ENCODE assay signal across 8 mouse cellular contexts in the genomic region with DNA sequence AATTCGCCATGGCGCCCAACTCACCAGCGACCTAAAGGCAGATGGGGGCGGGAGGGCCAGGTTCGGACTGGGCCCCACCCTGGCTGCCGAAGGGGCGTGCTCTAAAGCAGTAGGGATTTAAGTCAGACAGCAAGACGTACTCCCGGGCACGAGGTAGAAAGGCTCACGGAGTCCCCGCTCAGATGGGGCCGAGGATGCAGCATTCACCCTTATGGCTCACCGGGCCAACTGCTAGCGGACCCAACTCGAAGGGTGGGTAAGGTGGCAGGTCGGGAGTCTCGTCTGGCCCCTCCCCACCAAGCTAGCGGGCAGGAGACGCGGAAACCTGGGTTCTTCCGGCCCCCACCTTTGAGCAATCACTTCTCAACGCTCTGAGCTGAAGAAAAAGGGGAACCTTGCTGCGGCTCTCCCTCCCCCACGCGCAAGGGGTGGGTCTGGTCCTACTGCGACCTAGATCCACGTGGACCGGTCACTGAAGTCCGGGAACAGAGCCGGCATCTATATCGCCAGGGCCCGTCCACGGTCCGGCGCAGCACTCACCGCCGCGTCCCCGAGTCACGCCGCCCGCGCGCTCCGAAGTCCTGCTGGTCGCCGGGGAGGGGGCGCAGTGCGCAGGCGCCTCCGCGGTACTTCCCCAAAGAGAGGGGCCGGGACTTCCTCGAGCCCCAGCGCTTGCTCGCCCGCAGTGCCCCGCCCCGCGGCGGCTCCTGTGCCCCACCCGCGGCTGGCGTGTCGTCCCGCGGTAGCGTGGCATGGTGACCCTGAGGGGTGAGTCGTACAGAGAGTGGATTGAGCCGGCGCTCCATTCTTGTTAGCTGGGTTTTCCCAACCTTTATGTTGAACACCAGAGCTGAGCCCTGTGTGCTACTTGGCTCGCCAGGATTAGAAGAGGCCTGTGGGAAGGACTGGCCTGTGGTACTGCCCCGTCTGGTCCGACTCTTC. TPM values are rescaled to one million over a fixed set of nuclear protein-coding genes. Genes with fewer than 3 reads are reported as not detected.
DNase-seq lines count a peak whose midpoint lies in the region; ATAC-seq and TF ChIP-seq lines count a peak whose summit lies in the region.

TSS of gene Rgs19 (minus strand) at position 639 of the 942 bp plus-strand sequence.

- peak within 1 kb of the TSS; percentile 68 for H3K4me3 ChIP-seq in hindbrain, embryonic 15.5 days
- H3K4me3 ChIP-seq in left cerebral cortex, adult 2 months, result peak within 1 kb of the TSS; percentile 80

- in situ Hi-C loops in Patski (cut with MboI; ENCODE audit: low pct_unique_long_range_greater_than_20kb), result no loop called here

- DNase-seq in Patski (ENCODE audit: low read depth, low spot score), result no peak
- DNase-seq in cerebellum, postnatal 36 days, result peak; percentile 63 to 72
- DNase-seq in gastrocnemius, adult 18-20 months (ENCODE audit: low spot score), result peak; percentile 74
- DNase-seq in left cerebral cortex, adult 2 months (ENCODE audit: extremely low spot score in 1 of 2, low spot score in 2 of 2), result peak; percentile 82 to 85
- peak; percentile 88 to 89 for DNase-seq in right cerebral cortex, postnatal 10 days (ENCODE audit: low spot score in 2 of 2)
- DNase-seq in urinary bladder, postnatal 36 days (ENCODE audit: low spot score in 2 of 2), result peak; percentile 72 to 83

- no peak for TF ChIP-seq CTCF in Patski (IDR thresholded peaks at IDR 0.05)
- no peak for TF ChIP-seq CTCF in left cerebral cortex, adult 2 months (IDR thresholded peaks at IDR 0.05)

- CTCF ChIA-PET in Patski (lab: Charles Lee), result interaction anchor here (1.2 kb wide), 1 partner anchor 10 kb away, joined by 3 read pairs; no protein-coding TSS in a partner anchor

- H3K27me3 ChIP-seq in Patski, result no peaks in the 10 kb centered on the region
- no peaks in the 10 kb centered on the region for H3K27me3 ChIP-seq in hindbrain, embryonic 15.5 days

- H3K9me3 ChIP-seq in hindbrain, embryonic 15.5 days, result no peaks in the 10 kb centered on the region

- peak within 1 kb of the TSS; percentile 81 for H3K9ac ChIP-seq in hindbrain, embryonic 15.5 days

- H3K27ac ChIP-seq in hindbrain, embryonic 15.5 days (replicated peaks), result peak within 1 kb of the TSS; percentile 70
- peak within 1 kb of the TSS; percentile 90 for H3K27ac ChIP-seq in left cerebral cortex, adult 2 months

- POLR2A ChIA-PET in Patski (lab: Charles Lee), result interaction anchor here (1.1 kb wide), 1 partner anchor 20 kb away, joined by 4 read pairs; no protein-coding TSS in a partner anchor

- peak within 1 kb of the TSS; percentile 84 for H3K4me2 ChIP-seq in hindbrain, embryonic 15.5 days

- 1% methylated on average over 71 of the region's 75 CpGs for WGBS in hindbrain, embryonic 15.5 days

- peaks cover 31% of the 10 kb centered on the region for H3K4me1 ChIP-seq in hindbrain, embryonic 15.5 days (replicated peaks)

- intact Hi-C loops in left cerebral cortex, adult 2 months (cut with DNase I), result no loop called here

- 0 out of 2 replicates have a peak, but pooled peaks cover 2% of the 10 kb centered on the region for H3K36me3 ChIP-seq in hindbrain, embryonic 15.5 days

- ATAC-seq in Patski, result peak; percentile 73
- ATAC-seq in hindbrain, embryonic 15.5 days (ENCODE audit: low FRiP score, low read depth), result peak; percentile 85
- peak; percentile 75 for ATAC-seq in megakaryocyte, adult 5-6 weeks (ENCODE audit: poor library complexity, severe bottlenecking)

RNA-seq across cellular contexts. Expression of gene Rgs19, which starts in this region (rescaled TPM):
- 42.4 TPM for polyA plus RNA-seq in Patski (2021)
- total RNA-seq in gastrocnemius, adult 18-20 months (2021), result 1 to 10 TPM; 2.4 to 4.3 TPM
- polyA plus RNA-seq in hindbrain, embryonic 15.5 days (2015; fragmentation: Nextera tagmentation; extraction: Ambion mirVana), result 56.8 and 64.9 TPM in 2 replicates
- 10 to 100 TPM; 30.6 to 33.2 TPM for total RNA-seq in left cerebral cortex, adult 2 months (2021)
- total RNA-seq in megakaryocyte, adult 5-6 weeks (2015), result 502 and 576 TPM in 2 replicates
- 162 and 178 TPM in 2 replicates for total RNA-seq in megakaryocyte, adult 5-6 weeks (2017)

Comparison
In these comparisons a context has a peak if more than half of its experiments do, and no peak if none do; other contexts are left out.
1. RNA of gene Rgs19 (total RNA-seq): 162 to 576 TPM in megakaryocyte, adult 5-6 weeks and 30.6 to 33.2 TPM in left cerebral cortex, adult 2 months; 2.4 to 4.3 TPM in gastrocnemius, adult 18-20 months; every median in the first group is over 4 times any median in the second.
2. RNA of gene Rgs19 (total RNA-seq): 162 to 576 TPM in megakaryocyte, adult 5-6 weeks; 30.6 to 33.2 TPM in left cerebral cortex, adult 2 months; every median in the first group is over 4 times any median in the second.
3. Peak in every context shown above with its lines, with median percentiles within 50 percentile points of each other: ATAC-seq.